Mouse (Mus musculus): ENCODE measurements around the gene Tacstd2. TPM values are rescaled to one million over a fixed set of nuclear protein-coding genes. Genes with fewer than 3 reads are reported as not detected.
"Not testable (repeated sequence)": the region's sequence is repeated elsewhere in the genome, so short reads cannot be mapped to it uniquely, and the experiment has no call there.

The Tacstd2 gene
- 3.6 and 6.3 TPM in 2 replicates for polyA plus RNA-seq (2016; fragmentation: Nextera tagmentation; extraction: Ambion mirVana)

- H3K36me3 ChIP-seq: no peaks in the 10 kb centered on the region
- no peaks in the 10 kb centered on the region for H3K9me3 ChIP-seq
- no peak for DNase-seq (ENCODE audit: low spot score)
- no peak within 1 kb of the TSS for H3K27ac ChIP-seq
- peaks cover 17% of the 10 kb centered on the region for H3K4me1 ChIP-seq
- 5% methylated on average over 8 of the region's 8 CpGs for WGBS
- peak within 1 kb of the TSS; percentile 61 for H3K4me3 ChIP-seq
- H3K27me3 ChIP-seq (ENCODE audit: insufficient read depth, poor library complexity, severe bottlenecking): peaks cover 66% of the 10 kb centered on the region
Measured at GRCm38 (mm10) chr6:67535777-67536054, at the start of gene Tacstd2. Tacstd2 (minus strand) TSS chr6:67535796.

GRCm38 (mm10) chr6:67566270-67566669 is 30.7 kb upstream of the Tacstd2 start:
- Histone ChIP-seq H3K27me3 (ENCODE audit: insufficient read depth, poor library complexity, severe bottlenecking) (no peaks in the 10 kb centered on the region), H3K4me3 (no peak overlapping the region), H3K27ac (no peak overlapping the region), H3K36me3 (no peaks in the 10 kb centered on the region), H3K4me1 (no peaks in the 10 kb centered on the region), H3K9me3 (no peaks in the 10 kb centered on the region)
- no peak for DNase-seq (ENCODE audit: low spot score)
- WGBS: 80% methylated on average over 3 of the region's 3 CpGs

GRCm38 (mm10) chr6:67555376-67555775 is 19.8 kb upstream of the Tacstd2 start:
- Histone ChIP-seq H3K4me1 (no peaks in the 10 kb centered on the region), H3K27me3 (ENCODE audit: insufficient read depth, poor library complexity, severe bottlenecking) (no peaks in the 10 kb centered on the region), H3K36me3 (no peaks in the 10 kb centered on the region), H3K9me3 (no peaks in the 10 kb centered on the region), H3K4me3 (no peak overlapping the region), H3K27ac (no peak overlapping the region)
- DNase-seq (ENCODE audit: low spot score): no peak

- WGBS: 9% methylated on average over 1 of the region's 1 CpGs
- no peaks in the 10 kb centered on the region for H3K9me3 ChIP-seq
- H3K4me3 ChIP-seq: no peak overlapping the region
- no peak overlapping the region for H3K27ac ChIP-seq
- H3K27me3 ChIP-seq (ENCODE audit: insufficient read depth, poor library complexity, severe bottlenecking): no peaks in the 10 kb centered on the region
- H3K4me1 ChIP-seq: no peaks in the 10 kb centered on the region
- no peak for DNase-seq (ENCODE audit: low spot score)
- no peaks in the 10 kb centered on the region for H3K36me3 ChIP-seq
Measured at GRCm38 (mm10) chr6:67549550-67549949, 14.0 kb upstream of the Tacstd2 start.

GRCm38 (mm10) chr6:67535005-67535776 is 405 bp downstream of the Tacstd2 start:
- Histone ChIP-seq H3K27ac (no peak overlapping the region), H3K4me3 (peak overlapping the region; percentile 61), H3K4me1 (peaks cover 17% of the 10 kb centered on the region), H3K27me3 (ENCODE audit: insufficient read depth, poor library complexity, severe bottlenecking) (peaks cover 66% of the 10 kb centered on the region), H3K36me3 (no peaks in the 10 kb centered on the region), H3K9me3 (no peaks in the 10 kb centered on the region)
- 2% methylated on average over 62 of the region's 62 CpGs for WGBS
- no peak for DNase-seq (ENCODE audit: low spot score)

GRCm38 (mm10) chr6:67534191-67535004 is 1.2 kb downstream of the Tacstd2 start:
- Histone ChIP-seq H3K27me3 (ENCODE audit: insufficient read depth, poor library complexity, severe bottlenecking) (peaks cover 66% of the 10 kb centered on the region), H3K4me1 (peaks cover 17% of the 10 kb centered on the region), H3K9me3 (no peaks in the 10 kb centered on the region), H3K36me3 (no peaks in the 10 kb centered on the region), H3K4me3 (peak overlapping the region; percentile 61), H3K27ac (no peak overlapping the region)
- 7% methylated on average over 31 of the region's 31 CpGs for WGBS
- DNase-seq (ENCODE audit: low spot score): no peak

GRCm38 (mm10) chr6:67532665-67533440 is 2.7 kb downstream of the Tacstd2 start:
- no peaks in the 10 kb centered on the region for H3K36me3 ChIP-seq
- H3K4me1 ChIP-seq: peaks cover 17% of the 10 kb centered on the region
- 8% methylated on average over 29 of the region's 29 CpGs for WGBS
- peak overlapping the region; percentile 44 for H3K4me3 ChIP-seq
- no peak for DNase-seq (ENCODE audit: low spot score)
- H3K9me3 ChIP-seq: no peaks in the 10 kb centered on the region
- H3K27ac ChIP-seq: no peak overlapping the region
- peaks cover 63% of the 10 kb centered on the region for H3K27me3 ChIP-seq (ENCODE audit: insufficient read depth, poor library complexity, severe bottlenecking)

- H3K9me3 ChIP-seq: no peaks in the 10 kb centered on the region
- 57% methylated on average over 7 of the region's 7 CpGs for WGBS
- no peak overlapping the region for H3K27ac ChIP-seq
- no peak for DNase-seq (ENCODE audit: low spot score)
- peaks cover 57% of the 10 kb centered on the region for H3K27me3 ChIP-seq (ENCODE audit: insufficient read depth, poor library complexity, severe bottlenecking)
- H3K36me3 ChIP-seq: no peaks in the 10 kb centered on the region
- H3K4me3 ChIP-seq: no peak overlapping the region
- peaks cover 17% of the 10 kb centered on the region for H3K4me1 ChIP-seq
Measured at GRCm38 (mm10) chr6:67531822-67532162, 3.8 kb downstream of the Tacstd2 start.

GRCm38 (mm10) chr6:67530992-67531821 is 4.4 kb downstream of the Tacstd2 start:
- no peak overlapping the region for H3K27ac ChIP-seq
- H3K4me3 ChIP-seq: no peak overlapping the region
- no peaks in the 10 kb centered on the region for H3K36me3 ChIP-seq
- WGBS: 51% methylated on average over 9 of the region's 9 CpGs
- H3K9me3 ChIP-seq: no peaks in the 10 kb centered on the region
- peaks cover 17% of the 10 kb centered on the region for H3K4me1 ChIP-seq
- peaks cover 51% of the 10 kb centered on the region for H3K27me3 ChIP-seq (ENCODE audit: insufficient read depth, poor library complexity, severe bottlenecking)
- DNase-seq (ENCODE audit: low spot score): no peak

GRCm38 (mm10) chr6:67526356-67526755 is 9.2 kb downstream of the Tacstd2 start:
- Histone ChIP-seq H3K9me3 (no peaks in the 10 kb centered on the region), H3K36me3 (no peaks in the 10 kb centered on the region), H3K27me3 (ENCODE audit: insufficient read depth, poor library complexity, severe bottlenecking) (peaks cover 2% of the 10 kb centered on the region), H3K4me1 (no peaks in the 10 kb centered on the region), H3K27ac (no peak overlapping the region), H3K4me3 (no peak overlapping the region)
- 85% methylated on average over 5 of the region's 5 CpGs for WGBS
- DNase-seq (ENCODE audit: low spot score): no peak

- Histone ChIP-seq H3K27ac (no peak overlapping the region), H3K36me3 (no peaks in the 10 kb centered on the region), H3K27me3 (ENCODE audit: insufficient read depth, poor library complexity, severe bottlenecking) (no peaks in the 10 kb centered on the region), H3K4me3 (no peak overlapping the region), H3K9me3 (no peaks in the 10 kb centered on the region), H3K4me1 (no peaks in the 10 kb centered on the region)
- DNase-seq (ENCODE audit: low spot score): no peak
Measured at GRCm38 (mm10) chr6:67510752-67511151, 24.8 kb downstream of the Tacstd2 start.

- WGBS: 80% methylated on average over 2 of the region's 6 CpGs
- not testable (repeated sequence) for H3K27me3 ChIP-seq (ENCODE audit: insufficient read depth, poor library complexity, severe bottlenecking); DNase-seq (ENCODE audit: low spot score); H3K36me3 ChIP-seq; H3K27ac ChIP-seq; H3K9me3 ChIP-seq; H3K4me1 ChIP-seq; H3K4me3 ChIP-seq
Measured at GRCm38 (mm10) chr6:67501938-67502337, 33.7 kb downstream of the Tacstd2 start.

Data from heart, embryonic 10.5 days (tissue).